8 mouse cellular contexts compared by ENCODE assay signal in genomic region chr11:20916473-20916911, GRCm38 (mm10).
DNase-seq lines count a peak whose midpoint lies in the region; ATAC-seq and TF ChIP-seq lines count a peak whose summit lies in the region.

No protein-coding gene starts in this region.

- TF ChIP-seq CTCF in bone marrow, adult 2 months (IDR thresholded peaks at IDR 0.05; ENCODE audit: control insufficient read depth, insufficient read depth, low read length): no peak
- TF ChIP-seq CTCF in heart, postnatal 0 days (IDR thresholded peaks at IDR 0.05; ENCODE audit: low read depth): no peak

- H3K4me3 ChIP-seq in forebrain, embryonic 11.5 days (ENCODE audit: low read depth, low read length): no peak overlapping the region
- no peak overlapping the region for H3K4me3 ChIP-seq in forebrain, embryonic 15.5 days
- no peak overlapping the region for H3K4me3 ChIP-seq in bone marrow, adult 2 months (replicated peaks; ENCODE audit: control insufficient read depth, low read depth, low read length)
- H3K4me3 ChIP-seq in heart, postnatal 0 days (ENCODE audit: low read depth, low read length): no peak overlapping the region
- H3K4me3 ChIP-seq in liver, embryonic 12.5 days: peak overlapping the region; percentile 14; the same call in 1 of the 2 replicates
- no peak overlapping the region for H3K4me3 ChIP-seq in midbrain, embryonic 10.5 days

- ATAC-seq in forebrain, embryonic 11.5 days (replicated peaks; ENCODE audit: low FRiP score): no peak
- ATAC-seq in forebrain, embryonic 15.5 days (replicated peaks): no peak
- no peak for ATAC-seq in heart, postnatal 0 days (ENCODE audit: insufficient read depth, low read depth)
- peak; percentile 95 for ATAC-seq in liver, embryonic 12.5 days

- H3K9ac ChIP-seq in forebrain, embryonic 11.5 days (ENCODE audit: low read length): no peak overlapping the region
- H3K9ac ChIP-seq in forebrain, embryonic 15.5 days (replicated peaks): no peak overlapping the region
- H3K9ac ChIP-seq in heart, postnatal 0 days (replicated peaks; ENCODE audit: low read depth, low read length): no peak overlapping the region
- peak overlapping the region; percentile 73 for H3K9ac ChIP-seq in liver, embryonic 12.5 days

- TF ChIP-seq POLR2A in bone marrow, adult 2 months (IDR thresholded peaks at IDR 0.05; ENCODE audit: borderline replicate concordance, control insufficient read depth, low read depth, low read length): no peak

- no peaks in the 10 kb centered on the region for H3K36me3 ChIP-seq in forebrain, embryonic 11.5 days (ENCODE audit: control insufficient read depth, insufficient read depth, low read length)
- no peaks in the 10 kb centered on the region for H3K36me3 ChIP-seq in forebrain, embryonic 15.5 days
- no peaks in the 10 kb centered on the region for H3K36me3 ChIP-seq in heart, postnatal 0 days (replicated peaks; ENCODE audit: control insufficient read depth, insufficient read depth, low read length)
- H3K36me3 ChIP-seq in liver, embryonic 12.5 days: no peaks in the 10 kb centered on the region
- no peaks in the 10 kb centered on the region for H3K36me3 ChIP-seq in midbrain, embryonic 10.5 days

- no peak overlapping the region for H3K4me2 ChIP-seq in forebrain, embryonic 11.5 days (ENCODE audit: low read depth, low read length, severe bottlenecking)
- no peak overlapping the region for H3K4me2 ChIP-seq in forebrain, embryonic 15.5 days (replicated peaks)
- H3K4me2 ChIP-seq in heart, postnatal 0 days (ENCODE audit: low read depth, low read length): no peak overlapping the region
- H3K4me2 ChIP-seq in liver, embryonic 12.5 days: peak overlapping the region; percentile 62

- H3K9me3 ChIP-seq in forebrain, embryonic 11.5 days (ENCODE audit: control insufficient read depth, low read length): no peaks in the 10 kb centered on the region
- no peaks in the 10 kb centered on the region for H3K9me3 ChIP-seq in forebrain, embryonic 15.5 days
- H3K9me3 ChIP-seq in heart, postnatal 0 days (replicated peaks; ENCODE audit: control insufficient read depth, low read length): no peaks in the 10 kb centered on the region
- H3K9me3 ChIP-seq in liver, embryonic 12.5 days (replicated peaks): no peaks in the 10 kb centered on the region
- no peaks in the 10 kb centered on the region for H3K9me3 ChIP-seq in midbrain, embryonic 10.5 days (replicated peaks)

- 91% methylated on average over 6 of the region's 6 CpGs for WGBS in forebrain, embryonic 11.5 days
- WGBS in forebrain, embryonic 15.5 days: 60% methylated on average over 6 of the region's 6 CpGs
- 55% methylated on average over 6 of the region's 6 CpGs for WGBS in bone marrow, adult 2 months
- 10% methylated on average over 6 of the region's 6 CpGs for WGBS in heart, postnatal 0 days
- 21% methylated on average over 6 of the region's 6 CpGs for WGBS in liver, embryonic 12.5 days (ENCODE audit: insufficient replicate concordance)
- WGBS in midbrain, embryonic 10.5 days: 82% methylated on average over 6 of the region's 6 CpGs

- H3K4me1 ChIP-seq in forebrain, embryonic 11.5 days (replicated peaks; ENCODE audit: control insufficient read depth, insufficient read depth, low read length): peaks cover 2% of the 10 kb centered on the region; the same call in 1 of the 2 replicates
- H3K4me1 ChIP-seq in forebrain, embryonic 15.5 days: peaks cover 14% of the 10 kb centered on the region
- H3K4me1 ChIP-seq in bone marrow, adult 2 months (ENCODE audit: control insufficient read depth, insufficient read depth, low read length): peaks cover 4% of the 10 kb centered on the region; the same call in 1 of the 2 replicates
- 0 out of 2 replicates have a peak, but pooled peaks cover 8% of the 10 kb centered on the region for H3K4me1 ChIP-seq in heart, postnatal 0 days (ENCODE audit: control insufficient read depth, insufficient read depth)
- peaks cover 67% of the 10 kb centered on the region for H3K4me1 ChIP-seq in liver, embryonic 12.5 days
- peaks cover 26% of the 10 kb centered on the region for H3K4me1 ChIP-seq in midbrain, embryonic 10.5 days

- peak overlapping the region; percentile 27; the same call in 1 of the 2 replicates for H3K27ac ChIP-seq in forebrain, embryonic 11.5 days (ENCODE audit: low read depth, low read length)
- no peak overlapping the region for H3K27ac ChIP-seq in forebrain, embryonic 15.5 days (replicated peaks)
- H3K27ac ChIP-seq in bone marrow, adult 2 months (ENCODE audit: control insufficient read depth, insufficient read depth, low read depth, low read length, poor library complexity): peak overlapping the region; percentile 95
- H3K27ac ChIP-seq in heart, postnatal 0 days (ENCODE audit: low read depth): peak overlapping the region; percentile 73; the same call in 1 of the 2 replicates
- peak overlapping the region; percentile 99 for H3K27ac ChIP-seq in liver, embryonic 12.5 days
- no peak overlapping the region for H3K27ac ChIP-seq in midbrain, embryonic 10.5 days (replicated peaks)

- TF ChIP-seq EP300 in heart, postnatal 0 days (IDR thresholded peaks at IDR 0.05; ENCODE audit: low read depth): no peak

- H3K27me3 ChIP-seq in forebrain, embryonic 11.5 days (ENCODE audit: control insufficient read depth, insufficient read depth, low read length): no peaks in the 10 kb centered on the region
- no peaks in the 10 kb centered on the region for H3K27me3 ChIP-seq in forebrain, embryonic 15.5 days
- no peaks in the 10 kb centered on the region for H3K27me3 ChIP-seq in heart, postnatal 0 days (ENCODE audit: control insufficient read depth, insufficient read depth, low read length)
- peaks cover 6% of the 10 kb centered on the region for H3K27me3 ChIP-seq in liver, embryonic 12.5 days (replicated peaks)
- H3K27me3 ChIP-seq in midbrain, embryonic 10.5 days (ENCODE audit: low read depth, poor library complexity, severe bottlenecking): no peaks in the 10 kb centered on the region

- no peak for DNase-seq in forebrain, embryonic 11.5 days (ENCODE audit: low spot score)
- DNase-seq in heart, postnatal 0 days (ENCODE audit: low spot score): peak; percentile 40
- peak; percentile 76 to 83 for DNase-seq in spleen, postnatal 4 days (ENCODE audit: low spot score in 2 of 2)
- no peak for DNase-seq in midbrain, embryonic 10.5 days (ENCODE audit: low spot score)
- DNase-seq in cerebellum, adult 8-10 months: no peak

Comparison
In these comparisons a context has a peak if more than half of its experiments do, and no peak if none do; other contexts are left out.
1. H3K27ac ChIP-seq: peak in forebrain, embryonic 11.5 days (single experiment), bone marrow, adult 2 months (single experiment), heart, postnatal 0 days (single experiment) and liver, embryonic 12.5 days (single experiment); none in forebrain, embryonic 15.5 days (single experiment) and midbrain, embryonic 10.5 days (single experiment).
2. DNase-seq: peak in heart, postnatal 0 days (single experiment) and spleen, postnatal 4 days (2 of 2); none in forebrain, embryonic 11.5 days (single experiment), midbrain, embryonic 10.5 days (single experiment) and cerebellum, adult 8-10 months (single experiment).